Mouse (Mus musculus): ENCODE measurements around the gene Rxrb.

Rxrb gene

DNA sequence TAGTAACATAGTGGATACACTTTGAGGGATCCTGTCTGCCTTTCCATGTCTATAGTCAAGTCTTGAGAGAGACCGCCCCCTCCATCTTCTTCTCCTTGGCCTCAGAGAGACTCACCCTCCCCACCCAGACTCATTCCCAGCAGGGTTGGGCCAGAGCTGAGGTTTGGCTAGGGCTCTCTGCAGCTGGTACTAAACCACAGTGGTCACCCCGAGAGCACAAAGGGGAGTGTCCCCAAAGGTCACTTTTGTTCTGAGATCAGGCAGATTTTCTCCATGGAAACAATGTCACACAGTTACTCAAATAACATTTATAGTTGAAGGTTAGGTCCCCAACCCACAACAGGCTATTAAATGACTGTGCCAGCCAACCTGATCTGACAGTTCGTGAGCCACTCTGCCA lies 37.3 kb downstream of the Rxrb start:
- DNase-seq, result no peak

DNA sequence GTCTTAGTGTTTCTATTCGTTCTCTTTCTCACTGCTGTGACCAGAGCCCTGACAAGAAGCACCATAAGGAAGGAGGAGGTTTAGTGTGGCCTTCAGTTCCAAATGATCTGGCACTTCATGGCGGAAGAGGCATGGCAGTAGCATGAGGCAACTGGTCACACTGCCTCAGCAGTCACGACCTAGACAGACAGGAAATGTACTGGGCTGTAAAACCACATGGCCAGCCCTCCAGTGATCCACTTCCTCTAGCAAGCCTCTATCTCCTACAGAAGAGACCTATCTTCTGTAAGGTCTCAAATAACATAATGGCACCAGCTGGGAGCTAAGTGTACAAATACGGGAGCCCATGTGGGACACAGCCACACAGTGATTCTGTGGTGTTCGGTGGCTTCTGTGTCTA lies 40.5 kb downstream of the Rxrb start:
- DNase-seq, result no peak

DNA sequence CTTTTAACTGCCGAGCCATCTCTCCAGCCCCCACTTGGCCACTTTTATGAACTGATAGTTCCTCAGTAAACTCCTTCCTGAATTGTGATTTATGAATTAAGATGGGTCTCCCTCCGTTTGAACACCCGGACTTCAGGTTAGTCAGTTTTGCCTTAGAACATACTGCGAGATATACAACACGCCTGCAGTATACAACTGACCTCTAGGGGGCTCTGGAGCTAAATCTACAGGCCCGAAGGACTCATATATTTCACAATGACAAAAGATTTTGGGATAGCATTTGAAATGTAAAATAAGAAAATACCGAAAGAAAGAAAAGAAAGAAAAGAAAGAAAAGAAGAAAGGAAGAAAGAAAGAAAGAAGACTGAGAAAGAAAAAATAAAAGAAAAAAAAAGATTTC lies 43.7 kb downstream of the Rxrb start:
- peak; percentile 78 for DNase-seq

DNA sequence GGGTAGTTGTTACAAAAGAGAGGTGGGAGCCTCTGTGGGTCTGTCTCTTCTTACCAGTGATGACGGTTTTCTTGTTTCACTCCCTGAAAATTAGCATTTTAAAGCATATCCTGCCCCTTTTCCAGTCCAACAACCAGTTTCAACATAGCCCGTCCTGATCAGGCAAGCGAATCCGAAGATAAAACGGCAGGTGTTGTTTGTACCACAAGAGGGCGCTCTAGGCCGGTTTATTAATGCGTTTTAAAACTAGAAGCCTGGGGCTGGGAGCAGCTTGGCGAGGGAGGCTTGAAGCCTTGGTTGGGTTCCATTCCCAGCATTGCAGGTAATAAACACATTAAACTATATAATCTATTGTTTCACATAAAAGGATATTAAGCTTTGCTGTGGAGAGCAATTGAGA lies 45.9 kb downstream of the Rxrb start:
- DNase-seq, result peak; percentile 83

DNA sequence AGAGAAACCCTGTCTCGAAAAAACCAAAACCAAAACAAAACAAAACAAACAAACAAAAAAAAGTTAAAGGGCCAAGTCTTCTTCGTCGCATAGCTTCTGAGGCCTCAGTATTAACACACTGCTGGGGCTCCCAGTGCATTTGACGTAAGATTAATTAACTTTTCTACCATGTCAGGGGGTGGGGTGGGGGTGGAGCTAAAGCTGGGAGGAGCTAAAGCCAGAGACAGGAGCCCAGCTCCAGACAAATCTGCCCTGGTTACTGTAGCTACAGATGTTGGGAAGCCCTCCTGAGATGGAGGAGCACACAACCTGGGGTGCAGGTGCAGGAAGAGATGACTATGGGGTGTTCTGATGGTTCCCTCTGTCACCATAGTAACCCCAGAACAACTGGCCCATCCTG lies 46.5 kb downstream of the Rxrb start:
- no peak for DNase-seq

DNA sequence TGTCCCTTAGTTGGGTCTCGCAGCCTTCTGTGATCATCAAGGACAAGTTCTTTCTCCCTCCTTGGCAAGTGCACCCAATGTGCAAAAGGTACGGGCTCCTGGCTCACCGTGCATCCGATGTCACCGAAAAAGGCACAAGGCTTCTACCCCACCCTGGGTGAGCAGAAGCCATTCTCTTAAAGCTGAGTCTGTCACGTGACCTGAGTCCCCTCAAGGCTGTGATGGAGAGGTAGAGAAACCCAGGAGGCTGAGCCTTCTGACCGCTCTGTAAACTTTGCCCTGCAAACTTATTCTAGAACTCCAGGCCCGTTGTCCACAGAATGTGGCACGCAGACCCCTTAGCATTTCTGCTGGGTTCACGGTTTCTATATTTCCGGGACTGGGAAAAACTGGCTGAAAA lies 47.4 kb downstream of the Rxrb start:
- no peak for DNase-seq

DNA sequence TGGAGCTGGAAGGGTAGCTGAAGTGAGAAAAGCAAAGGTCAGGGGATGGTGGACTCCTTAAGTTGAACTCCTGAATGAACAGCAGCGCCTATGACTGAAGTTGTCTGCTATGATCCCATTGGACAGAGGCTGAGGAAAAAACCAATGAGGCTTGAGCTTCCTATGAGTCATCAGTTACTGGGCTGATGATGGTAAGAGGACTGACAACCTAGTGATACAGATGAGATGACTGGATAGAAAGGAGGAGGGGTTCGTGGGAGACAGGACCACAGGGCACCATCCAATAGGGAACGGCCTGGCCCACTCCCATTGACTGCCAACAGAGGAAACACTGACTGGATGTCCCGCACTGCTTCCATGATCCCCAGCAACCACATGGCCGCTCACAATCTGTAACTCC lies 48.0 kb downstream of the Rxrb start:
- DNase-seq, result peak; percentile 72

DNA sequence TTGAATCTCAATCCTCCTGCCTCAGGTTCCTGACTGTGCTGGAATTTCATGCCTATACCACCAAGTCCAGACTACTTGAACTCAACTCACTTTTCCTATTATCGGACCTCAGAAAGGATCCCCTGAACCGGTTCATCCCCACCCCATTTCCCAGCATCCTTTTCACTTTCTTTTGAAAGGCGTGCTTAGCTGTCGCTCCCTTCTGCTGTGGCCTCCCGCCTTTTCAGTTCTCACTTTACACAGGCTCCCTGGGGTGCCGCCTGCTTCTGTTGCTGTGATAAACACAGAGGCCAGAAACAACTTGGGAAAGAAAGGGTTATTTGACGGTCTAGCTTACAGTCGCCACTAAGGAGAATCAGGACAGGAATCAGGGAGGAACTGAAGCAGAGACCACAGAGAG lies 51.5 kb downstream of the Rxrb start:
- no peak for DNase-seq

DNA sequence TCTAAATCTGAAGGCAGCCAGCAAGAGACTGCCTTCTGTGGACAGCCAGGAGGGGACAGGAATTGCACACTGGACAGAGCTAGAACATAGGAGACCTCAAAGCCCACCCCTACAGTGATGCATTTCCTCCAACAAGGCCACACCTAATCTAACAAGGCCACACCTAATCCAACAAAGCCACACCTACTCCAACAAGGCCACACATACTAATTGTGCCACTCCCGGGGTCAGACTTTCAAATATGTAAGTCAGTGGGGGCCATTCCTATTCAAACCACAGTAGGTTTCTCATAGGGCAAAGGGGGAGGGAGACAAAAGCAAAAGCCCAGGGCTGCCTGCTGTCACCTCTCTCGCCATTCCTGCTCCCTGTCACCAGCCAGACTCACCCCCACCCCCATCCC lies 55.8 kb downstream of the Rxrb start:
- DNase-seq, result no peak

All from kidney, postnatal 14 days (tissue).